Mouse (Mus musculus): ENCODE results near the gene Tecta. TPM values are rescaled to one million over a fixed set of nuclear protein-coding genes. Genes with fewer than 3 reads are reported as not detected.

The Tecta gene
- total RNA-seq, 2 experiments from 2014 or later: 0.77 to 1.2 TPM

GRCm38 (mm10) chr9:42382063-42382462, 17.7 kb downstream of the Tecta start:
- H3K4me3 ChIP-seq: no peak overlapping the region
- no peak for DNase-seq
- intact Hi-C loops (cut with DNase I): no loop called here

DNA sequence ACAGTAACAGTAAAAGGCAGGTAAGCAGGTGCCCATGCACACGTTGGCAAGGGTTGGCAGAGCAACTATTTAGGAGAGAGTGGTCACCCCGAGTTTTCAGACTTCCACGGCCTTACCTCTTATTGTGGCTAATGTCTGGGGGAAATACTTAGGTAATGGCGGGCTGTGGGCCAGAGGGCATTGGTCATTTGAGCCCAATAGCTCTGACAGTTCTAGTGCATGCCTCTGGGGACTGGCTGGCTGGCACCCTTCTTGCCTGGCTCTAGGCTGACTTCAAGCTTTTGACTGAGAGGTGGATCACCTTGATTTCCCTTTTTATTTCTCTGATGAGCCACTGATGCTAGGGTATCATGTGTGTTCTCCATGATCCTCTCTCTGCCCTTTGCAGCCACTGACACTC, 21.7 kb downstream of the Tecta start:
- intact Hi-C loops (cut with DNase I): no loop called here
- TF ChIP-seq CTCF (IDR thresholded peaks at IDR 0.05): no peak
- H3K4me3 ChIP-seq: no peak overlapping the region
- H3K27ac ChIP-seq: no peak overlapping the region
- DNase-seq: no peak

More at GRCm38 (mm10) chr9:42382063-42382462, 17.7 kb downstream of the Tecta start:
- no peak for TF ChIP-seq CTCF (IDR thresholded peaks at IDR 0.05)
- H3K27ac ChIP-seq: no peak overlapping the region

- intact Hi-C loops (cut with DNase I): no loop called here
- DNase-seq: no peak
- TF ChIP-seq CTCF (IDR thresholded peaks at IDR 0.05): no peak
- no peak overlapping the region for H3K4me3 ChIP-seq
- H3K27ac ChIP-seq: no peak overlapping the region
Observed at GRCm38 (mm10) chr9:42377656-42378055, 22.1 kb downstream of the Tecta start.

DNA sequence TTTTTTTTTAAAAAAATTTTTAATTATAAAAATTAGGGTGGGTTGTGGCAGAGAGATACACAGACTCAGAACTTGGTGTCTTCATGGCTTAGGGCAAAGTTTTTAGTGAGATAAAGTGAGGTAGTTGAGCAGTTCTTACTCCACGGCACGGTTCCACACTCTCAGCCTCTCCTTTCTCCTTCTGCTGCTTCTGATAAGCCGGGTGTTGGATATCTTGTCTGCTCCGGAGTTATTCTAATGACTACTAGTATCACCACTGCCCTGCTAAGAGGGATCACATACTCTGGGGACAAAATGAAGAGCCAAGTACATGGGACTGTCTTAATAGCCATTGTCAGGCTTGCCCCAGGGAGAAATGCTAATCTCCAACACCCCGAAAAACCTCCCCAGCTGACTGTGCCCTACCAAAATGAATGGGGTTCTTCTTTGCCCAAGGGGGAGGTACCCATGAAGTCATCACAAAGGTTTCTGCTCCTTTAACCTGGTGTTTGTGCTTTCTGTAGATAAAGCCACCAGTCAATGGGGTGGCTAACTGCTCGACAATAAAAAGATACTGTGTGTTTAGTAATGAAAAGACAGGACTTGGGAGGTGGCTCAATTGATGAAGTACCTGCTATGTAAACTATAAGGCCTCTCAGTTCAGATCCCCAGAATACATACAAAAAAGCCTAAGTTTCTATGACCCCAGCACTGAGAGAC, 27.9 kb downstream of the Tecta start:
- H3K4me3 ChIP-seq: no peak overlapping the region
- H3K27ac ChIP-seq: no peak overlapping the region
- DNase-seq: no peak
- TF ChIP-seq CTCF (IDR thresholded peaks at IDR 0.05): no peak
- intact Hi-C loops (cut with DNase I): no loop called here

GRCm38 (mm10) chr9:42357585-42357984, 42.1 kb downstream of the Tecta start:
- Histone ChIP-seq H3K4me3 (no peak overlapping the region), H3K27ac (no peak overlapping the region)
- TF ChIP-seq CTCF (IDR thresholded peaks at IDR 0.05): no peak
- DNase-seq: no peak
- intact Hi-C loops (cut with DNase I): no loop called here

GRCm38 (mm10) chr9:42354871-42355270, 44.9 kb downstream of the Tecta start:
- no peak for TF ChIP-seq CTCF (IDR thresholded peaks at IDR 0.05)
- DNase-seq: no peak
- H3K27ac ChIP-seq: no peak overlapping the region
- intact Hi-C loops (cut with DNase I): no loop called here
- H3K4me3 ChIP-seq: no peak overlapping the region

- DNase-seq: no peak
- Histone ChIP-seq H3K27ac (no peak overlapping the region), H3K4me3 (no peak overlapping the region)
- intact Hi-C loops (cut with DNase I): no loop called here
- no peak for TF ChIP-seq CTCF (IDR thresholded peaks at IDR 0.05)
Observed at GRCm38 (mm10) chr9:42349791-42350190, 49.9 kb downstream of the Tecta start.

GRCm38 (mm10) chr9:42346297-42346696, 53.4 kb downstream of the Tecta start:
- Histone ChIP-seq H3K27ac (no peak overlapping the region), H3K4me3 (no peak overlapping the region)
- TF ChIP-seq CTCF (IDR thresholded peaks at IDR 0.05): no peak
- DNase-seq: no peak
- intact Hi-C loops (cut with DNase I): no loop called here

- TF ChIP-seq CTCF (IDR thresholded peaks at IDR 0.05): no peak
- intact Hi-C loops (cut with DNase I): no loop called here
- Histone ChIP-seq H3K4me3 (no peak overlapping the region), H3K27ac (no peak overlapping the region)
- no peak for DNase-seq
Observed at GRCm38 (mm10) chr9:42339151-42339550, 60.6 kb downstream of the Tecta start.

- intact Hi-C loops (cut with DNase I): no loop called here
- DNase-seq: no peak
- no peak for TF ChIP-seq CTCF (IDR thresholded peaks at IDR 0.05)
- no peak overlapping the region for H3K4me3 ChIP-seq
- H3K27ac ChIP-seq: no peak overlapping the region
Observed at GRCm38 (mm10) chr9:42337026-42337425, 62.7 kb downstream of the Tecta start.

- intact Hi-C loops (cut with DNase I): no loop called here
- no peak for TF ChIP-seq CTCF (IDR thresholded peaks at IDR 0.05)
- no peak for DNase-seq
- H3K27ac ChIP-seq: no peak overlapping the region
- H3K4me3 ChIP-seq: no peak overlapping the region
Observed at GRCm38 (mm10) chr9:42336575-42336974, 63.2 kb downstream of the Tecta start.

GRCm38 (mm10) chr9:42334885-42335284, 64.8 kb downstream of the Tecta start:
- peak overlapping the region; percentile 52 for H3K27ac ChIP-seq
- DNase-seq: no peak
- H3K4me3 ChIP-seq: no peak overlapping the region
- intact Hi-C loops (cut with DNase I): no loop called here
- no peak for TF ChIP-seq CTCF (IDR thresholded peaks at IDR 0.05)

DNA sequence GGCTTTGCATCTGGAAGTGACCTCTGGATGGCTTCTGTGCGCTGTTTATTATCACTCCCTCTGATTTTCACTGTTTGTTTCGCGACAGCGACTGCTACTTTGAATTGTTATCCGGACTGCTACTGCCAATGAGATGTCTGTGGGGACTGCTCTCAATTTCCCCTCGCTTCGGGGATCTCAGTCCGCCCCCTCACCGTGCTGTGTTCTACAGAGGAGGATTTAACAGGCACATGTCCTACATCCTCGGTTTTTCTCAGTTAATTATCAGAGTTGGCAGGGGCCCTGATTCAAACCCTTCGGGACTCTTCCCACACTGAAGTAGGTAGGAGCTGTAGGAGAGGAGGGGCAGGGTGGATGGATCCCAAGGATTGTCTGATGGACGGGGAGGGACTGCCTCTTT, 67.0 kb downstream of the Tecta start:
- TF ChIP-seq CTCF (IDR thresholded peaks at IDR 0.05): no peak
- DNase-seq: no peak
- Histone ChIP-seq H3K27ac (no peak overlapping the region), H3K4me3 (no peak overlapping the region)
- intact Hi-C loops (cut with DNase I): no loop called here

- DNase-seq: no peak
- TF ChIP-seq CTCF (IDR thresholded peaks at IDR 0.05): no peak
- no peak overlapping the region for H3K27ac ChIP-seq
- H3K4me3 ChIP-seq: no peak overlapping the region
- intact Hi-C loops (cut with DNase I): no loop called here
Observed at GRCm38 (mm10) chr9:42331341-42331740, 68.4 kb downstream of the Tecta start.

All from gastrocnemius, adult 2 months (tissue).